Mouse (Mus musculus): Measurements from ENCODE around the gene Slc22a14.

Gene Slc22a14

DNA sequence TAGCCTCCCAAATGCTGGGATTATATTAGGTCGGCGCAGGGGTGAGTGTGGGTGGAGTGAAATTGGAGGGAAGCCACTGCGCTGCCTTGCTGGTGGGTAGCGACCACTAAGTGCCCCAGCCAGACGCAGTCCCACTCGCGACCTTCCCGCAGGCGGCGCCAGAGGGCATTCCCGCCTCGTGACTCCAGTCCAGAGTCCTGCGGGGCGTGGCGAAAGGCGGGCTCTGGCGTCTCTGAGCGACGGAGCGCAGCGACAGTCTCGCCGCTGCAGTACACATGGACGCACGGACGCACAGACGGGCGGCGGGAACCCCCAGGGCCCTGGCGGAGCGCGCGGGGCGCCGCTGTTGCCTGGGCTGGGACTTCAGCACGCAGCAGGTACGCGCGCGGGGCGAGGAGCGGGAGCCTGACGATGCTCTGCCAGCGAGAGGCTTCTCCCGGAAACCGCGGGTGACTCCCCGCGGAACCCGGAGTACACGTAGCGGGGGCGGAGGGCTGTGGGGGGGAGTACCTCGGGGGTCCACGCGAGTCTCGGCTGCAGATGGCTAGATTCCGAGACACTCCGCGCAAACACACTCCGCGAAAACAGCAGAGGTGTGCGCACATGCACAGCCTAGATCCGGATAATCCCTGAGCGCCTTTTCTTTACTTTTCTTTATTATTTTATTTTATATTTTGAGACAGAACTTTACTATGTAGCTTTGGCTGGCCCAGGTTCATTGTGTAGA, 7.9 kb downstream of the Slc22a14 start, which contains the start of gene Xylb:
Gene Xylb, plus strand, starts transcription at position 51 of the 727 bp plus-strand sequence.
- peak; percentile 86 for DNase-seq (ENCODE audit: low spot score)

DNA sequence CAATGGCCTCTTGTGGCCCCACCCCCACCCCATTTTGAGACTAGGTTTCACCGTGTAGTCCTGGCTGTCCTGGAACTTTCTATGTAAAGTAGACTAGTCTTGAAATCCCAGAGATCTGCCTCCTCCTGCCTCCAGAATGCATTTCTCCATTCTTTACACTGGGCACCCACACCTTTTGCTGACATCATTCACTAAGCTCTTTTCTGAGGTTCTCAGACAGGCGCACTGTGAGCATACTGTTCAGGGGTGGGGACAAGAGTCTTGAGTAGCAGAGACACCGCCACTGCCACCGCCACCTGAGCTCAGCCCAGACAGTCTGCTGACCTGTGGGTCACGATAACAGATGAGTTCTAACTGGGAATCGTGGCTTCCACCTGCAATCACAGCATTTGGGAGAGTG, 9.4 kb downstream of the Slc22a14 start:
- no peak for DNase-seq (ENCODE audit: low spot score)

DNA sequence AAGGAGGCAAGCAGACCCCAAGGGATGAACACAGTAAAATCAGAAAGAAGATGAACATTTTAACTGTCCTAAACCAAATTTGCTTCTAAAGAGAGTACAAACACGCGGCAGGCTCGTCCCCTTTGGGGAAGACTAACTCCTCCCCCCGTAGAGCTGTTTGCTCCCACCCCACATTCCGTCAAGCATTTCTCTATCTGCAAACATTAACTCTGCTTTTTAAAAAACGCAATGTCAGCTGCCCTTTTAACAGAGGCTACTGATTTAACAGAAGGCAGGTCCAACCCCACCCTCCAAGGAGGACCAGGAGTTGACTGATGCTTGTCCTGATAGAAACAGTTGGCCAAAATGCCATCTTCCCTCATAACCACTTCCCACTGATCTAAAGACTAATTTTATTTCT, 11.4 kb downstream of the Slc22a14 start:
- no peak for DNase-seq (ENCODE audit: low spot score)

DNA sequence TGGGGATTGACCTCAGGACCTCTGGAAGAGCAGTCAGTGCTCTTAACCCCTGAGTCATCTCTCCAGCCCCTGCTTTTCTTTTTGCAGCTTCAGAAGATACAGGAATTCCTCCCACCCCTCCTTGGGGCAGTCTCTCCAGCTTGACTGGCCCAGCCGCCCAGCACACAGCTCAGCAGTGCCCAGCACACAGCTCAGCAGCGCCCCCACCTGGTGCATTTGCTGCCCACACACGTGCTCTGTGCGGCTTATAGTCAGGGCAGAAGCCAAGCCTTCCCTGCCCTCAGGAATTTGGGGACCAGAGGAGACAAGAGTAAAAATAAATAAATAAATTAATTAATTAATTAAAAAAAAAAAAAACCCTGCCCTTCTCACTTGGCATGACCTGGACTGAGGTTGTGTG, 13.3 kb downstream of the Slc22a14 start:
- peak; percentile 65 for DNase-seq (ENCODE audit: low spot score)

DNA sequence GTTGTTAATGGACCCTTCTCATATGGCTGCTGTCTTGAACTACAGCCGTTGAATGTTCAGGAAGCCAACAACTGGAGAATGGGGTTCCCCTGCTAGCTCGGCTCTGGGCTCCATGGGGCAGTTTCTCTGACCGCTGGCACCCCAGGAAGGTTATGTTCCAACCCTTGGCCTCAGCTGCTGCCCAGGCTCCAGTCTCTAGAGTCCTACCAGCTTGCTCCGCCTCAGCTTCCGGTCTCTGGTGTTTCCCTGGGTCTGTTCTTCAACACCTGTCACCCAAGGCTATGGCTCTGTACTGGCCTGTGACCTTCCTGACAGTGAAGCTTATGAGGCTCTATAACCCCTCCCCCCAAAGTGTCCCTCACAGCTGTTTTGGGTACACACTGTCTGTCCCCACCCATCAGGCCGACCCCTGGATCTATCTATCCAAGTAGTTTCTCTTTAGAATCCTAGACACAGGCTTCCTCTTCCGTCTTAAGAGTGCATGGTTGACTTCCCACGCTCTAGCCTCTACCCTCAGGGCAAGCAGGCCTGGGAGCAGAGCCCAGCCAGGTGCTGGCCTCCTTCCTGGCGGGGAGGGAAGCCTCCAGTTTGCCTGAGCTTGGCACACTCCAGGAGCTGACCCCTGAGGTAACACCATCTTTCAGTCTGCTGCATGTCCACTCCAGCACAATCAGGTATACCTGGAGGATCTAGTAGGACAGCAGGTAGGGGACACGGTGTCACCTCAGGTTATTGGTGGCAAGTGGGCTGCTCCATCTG, 14.2 kb downstream of the Slc22a14 start:
- DNase-seq (ENCODE audit: low spot score): no peak

DNA sequence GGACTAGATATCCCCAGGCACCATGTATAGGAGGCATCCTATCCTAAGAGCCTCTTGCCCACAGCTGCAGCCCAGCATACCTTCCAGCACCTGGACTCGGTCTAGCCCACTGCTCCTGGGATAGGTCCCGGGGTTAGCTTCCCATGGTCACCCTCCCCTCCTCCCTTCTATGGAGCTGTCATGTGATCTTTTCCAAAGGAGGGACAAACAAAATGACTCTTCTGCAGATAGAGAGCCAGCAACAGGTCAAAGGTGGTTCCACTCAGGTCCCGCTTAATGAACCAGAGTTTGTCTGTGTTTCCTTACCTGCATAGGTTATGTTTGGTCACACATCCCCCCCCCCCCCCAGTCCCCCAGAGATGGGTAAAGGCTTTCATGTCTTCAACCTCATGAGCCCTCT, 14.8 kb downstream of the Slc22a14 start:
- DNase-seq (ENCODE audit: low spot score): no peak

DNA sequence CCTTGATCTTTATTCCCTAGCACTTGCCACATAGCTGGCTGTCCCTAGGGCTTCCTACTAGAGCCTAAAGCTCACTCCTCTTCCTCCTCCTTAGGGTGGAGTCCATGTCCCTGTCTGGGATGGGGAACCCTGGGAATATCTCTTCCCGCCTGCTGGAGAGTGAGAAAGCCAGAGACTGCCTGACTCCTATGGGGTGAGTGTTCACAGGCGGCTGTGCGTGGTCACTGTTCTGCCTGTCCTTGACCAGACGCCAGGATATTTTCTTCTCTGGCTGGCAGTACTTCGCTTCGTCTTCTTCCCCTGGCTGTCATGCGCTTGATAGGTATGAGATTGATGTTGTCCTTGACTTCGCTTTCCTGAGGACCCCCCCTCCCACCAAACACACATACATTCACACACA, 19.0 kb downstream of the Slc22a14 start:
- no peak for DNase-seq (ENCODE audit: low spot score)

DNA sequence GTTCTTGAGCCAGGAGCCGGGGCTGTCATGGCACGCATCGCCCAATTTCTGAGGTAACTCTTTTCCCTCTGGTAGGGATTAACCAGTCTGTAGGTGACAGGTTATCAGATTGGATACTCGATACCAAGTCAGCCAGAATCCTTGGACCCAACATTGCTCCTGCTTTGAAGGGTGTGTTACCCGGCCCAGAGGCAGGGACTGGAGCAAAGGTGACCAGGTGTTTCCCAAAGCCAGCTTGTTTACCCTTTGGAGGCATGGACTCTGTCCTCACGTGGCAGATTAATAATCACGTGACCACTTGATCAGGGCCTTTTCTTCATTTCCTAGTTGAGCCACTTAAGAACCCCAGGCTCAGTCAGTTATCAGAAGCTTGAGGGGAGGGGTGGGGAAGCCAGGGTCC, 22.6 kb downstream of the Slc22a14 start:
- DNase-seq (ENCODE audit: low spot score): no peak

DNA sequence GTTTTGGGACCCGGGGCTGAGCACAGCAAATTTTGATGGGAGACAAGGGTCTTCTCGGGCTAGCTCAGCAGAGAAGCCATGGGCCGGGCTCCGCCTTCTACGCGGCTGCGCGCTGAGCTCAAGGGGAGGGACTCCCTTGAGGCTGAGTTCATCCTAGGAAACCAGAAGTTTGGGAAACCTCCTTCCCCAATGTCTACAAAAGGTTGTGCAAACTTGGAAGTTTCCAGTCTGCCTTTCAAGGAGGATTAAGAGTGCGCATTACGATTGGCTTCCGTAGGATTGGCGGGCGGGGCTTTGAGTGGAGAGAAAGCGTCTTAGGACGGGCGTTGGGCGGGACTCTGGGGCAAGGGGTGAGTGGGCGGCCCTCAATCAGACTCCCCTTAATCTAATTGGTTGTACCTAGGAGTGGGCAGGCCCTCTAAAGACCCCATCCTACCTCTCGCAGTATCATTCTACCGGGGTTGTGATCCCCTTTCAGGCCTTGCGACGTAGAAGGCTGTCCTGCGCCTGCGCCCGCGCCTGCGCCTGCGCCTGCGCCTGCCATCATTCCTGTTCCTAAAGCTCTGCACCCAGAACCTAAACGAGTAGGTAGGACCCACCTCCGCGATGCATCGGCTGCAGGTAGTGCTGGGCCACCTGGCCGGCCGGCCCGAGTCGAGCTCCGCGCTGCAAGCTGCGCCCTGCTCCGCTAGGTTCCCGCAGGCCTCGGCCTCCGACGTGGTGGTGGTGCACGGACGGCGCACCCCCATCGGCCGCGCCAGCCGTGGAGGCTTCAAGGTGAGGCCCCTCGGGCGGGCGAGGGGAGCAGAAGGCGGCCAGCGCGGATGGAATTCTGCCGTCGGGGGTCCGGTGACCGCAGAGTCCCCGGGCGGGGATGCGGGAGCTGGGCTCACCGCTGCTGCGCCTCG, 24.2 kb downstream of the Slc22a14 start, which contains the start of gene Myd88:
Gene Myd88, minus strand, starts transcription at position 503 of the 908 bp plus-strand sequence.
- DNase-seq (ENCODE audit: low spot score): peak; percentile 94

DNA sequence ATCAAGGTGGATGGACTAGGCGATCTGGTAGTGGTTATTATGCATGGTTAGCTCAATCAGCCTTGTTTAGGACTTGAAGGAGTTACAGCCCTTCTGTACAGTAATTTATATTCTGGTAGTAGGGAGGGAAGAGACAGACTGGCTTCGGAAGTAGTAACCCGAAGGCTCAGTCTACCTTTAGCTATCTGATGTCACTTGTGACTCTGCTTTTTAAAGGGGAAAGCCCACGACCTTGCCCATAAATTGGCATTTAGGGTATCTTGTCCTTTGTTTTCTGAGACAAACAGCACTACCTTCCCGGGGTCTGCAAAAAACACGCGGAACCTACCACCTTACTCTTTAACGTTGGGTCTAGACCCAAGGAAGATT, 25.2 kb downstream of the Slc22a14 start:
- DNase-seq (ENCODE audit: low spot score): no peak

DNA sequence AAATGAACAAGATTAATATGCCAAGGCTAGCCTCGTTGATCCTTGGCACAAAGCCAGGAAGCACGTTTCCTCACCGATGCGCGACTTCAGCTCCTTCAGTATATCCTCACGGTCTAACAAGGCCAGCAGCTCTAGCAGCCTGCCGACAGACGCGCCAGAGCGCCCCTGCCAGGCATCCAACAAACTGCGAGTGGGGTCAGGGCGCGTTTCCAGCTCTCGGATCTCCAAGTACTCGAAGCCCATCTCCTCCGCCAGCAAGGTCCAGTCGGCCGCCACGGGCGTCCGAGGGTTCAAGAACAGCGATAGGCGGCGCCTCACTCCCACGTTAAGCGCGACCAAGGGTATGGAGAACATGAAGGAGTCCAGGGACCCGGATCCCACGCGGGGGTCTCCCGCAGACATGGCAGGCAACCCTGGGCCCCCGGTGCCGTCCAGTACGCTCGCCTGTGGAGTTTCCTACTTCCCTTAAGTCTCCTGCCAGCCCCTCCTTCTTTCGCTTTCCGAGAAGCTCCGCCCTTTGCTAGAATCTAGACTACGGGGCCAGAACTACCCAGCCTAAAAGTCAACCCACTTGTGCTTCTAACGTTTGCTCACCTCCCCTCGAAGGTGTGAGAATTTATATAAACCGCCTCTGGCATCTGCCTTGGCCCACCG, 25.7 kb downstream of the Slc22a14 start, which contains the start of gene Acaa1a:
Gene Acaa1a, plus strand, starts transcription at position 119 of the 654 bp plus-strand sequence.
- DNase-seq (ENCODE audit: low spot score): peak; percentile 63

DNA sequence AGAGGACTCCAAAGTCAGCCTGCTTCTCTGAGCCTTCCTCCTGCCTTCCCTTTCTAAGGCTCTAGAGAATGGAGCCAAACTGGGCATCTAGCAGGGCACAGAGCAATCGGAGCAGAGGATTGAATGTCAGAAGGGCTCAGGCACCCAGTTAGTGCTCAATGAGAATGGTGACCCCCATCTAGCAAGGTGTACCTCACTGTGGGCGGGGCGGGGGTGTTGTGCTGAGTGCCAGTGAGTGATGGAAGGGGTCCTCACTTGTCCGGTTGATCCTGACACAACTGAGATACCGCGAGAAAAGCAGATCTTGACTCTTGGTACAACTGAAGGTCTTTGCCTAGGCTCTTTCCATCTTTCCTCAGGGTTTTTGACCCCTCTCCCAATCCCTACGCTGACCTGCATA, 26.2 kb downstream of the Slc22a14 start:
- no peak for DNase-seq (ENCODE audit: low spot score)

DNA sequence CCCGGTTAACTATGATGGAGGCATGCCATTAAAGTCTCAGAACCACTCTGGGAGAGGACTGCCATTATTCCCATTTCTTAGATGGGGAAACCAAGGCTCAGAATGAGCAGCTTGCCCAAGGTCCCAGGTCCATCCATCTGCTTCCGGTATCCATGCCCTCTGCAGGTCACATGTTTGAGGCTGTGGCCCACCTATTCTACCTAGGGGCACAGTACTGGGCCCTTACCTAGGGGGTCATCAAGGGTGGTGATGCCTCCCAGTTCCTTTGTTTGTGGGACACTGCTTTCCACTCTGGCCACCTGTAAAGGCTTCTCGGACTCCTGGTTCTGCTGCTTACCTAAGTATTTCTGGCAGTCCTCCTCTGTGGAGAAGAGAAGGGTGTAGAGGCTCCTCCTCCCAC, 27.0 kb downstream of the Slc22a14 start:
- no peak for DNase-seq (ENCODE audit: low spot score)

DNA sequence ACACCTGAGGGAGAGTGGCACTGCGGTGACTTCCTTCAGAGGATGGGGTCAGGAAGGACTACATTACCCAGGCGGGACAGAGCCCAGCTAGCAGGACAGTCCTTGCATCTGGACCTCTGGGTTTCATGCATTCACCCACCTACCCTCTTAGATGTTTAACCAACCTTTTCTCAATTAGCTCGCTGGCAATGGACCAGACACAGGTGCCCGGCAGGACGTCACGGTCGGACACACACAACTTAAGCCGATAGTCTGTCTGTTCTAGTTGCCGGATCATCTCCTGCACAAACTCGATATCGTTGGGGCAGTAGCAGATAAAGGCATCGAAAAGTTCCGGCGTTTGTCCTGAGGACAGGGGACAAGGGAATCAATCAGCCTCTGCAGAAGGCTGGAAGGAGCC, 27.5 kb downstream of the Slc22a14 start:
- DNase-seq (ENCODE audit: low spot score): no peak

DNA sequence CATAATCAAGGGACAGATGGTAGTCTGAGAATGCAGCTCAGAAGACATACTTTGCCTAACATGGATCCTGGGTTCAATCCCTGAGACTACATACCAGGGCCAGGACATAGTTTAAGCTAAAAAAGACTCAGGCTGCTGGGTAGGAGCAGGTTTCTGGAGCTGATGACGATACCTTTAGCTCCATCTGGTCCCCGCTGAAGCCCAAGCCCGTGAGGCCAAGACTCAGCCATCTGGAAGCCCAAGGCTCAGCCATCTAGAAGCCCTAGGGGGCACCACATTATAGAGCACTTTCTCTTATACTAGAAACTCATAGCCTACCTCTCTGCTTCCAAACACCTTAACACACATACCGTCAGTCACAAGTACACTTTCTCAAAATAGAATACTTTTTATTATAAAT, 29.8 kb downstream of the Slc22a14 start:
- DNase-seq (ENCODE audit: low spot score): no peak

DNA sequence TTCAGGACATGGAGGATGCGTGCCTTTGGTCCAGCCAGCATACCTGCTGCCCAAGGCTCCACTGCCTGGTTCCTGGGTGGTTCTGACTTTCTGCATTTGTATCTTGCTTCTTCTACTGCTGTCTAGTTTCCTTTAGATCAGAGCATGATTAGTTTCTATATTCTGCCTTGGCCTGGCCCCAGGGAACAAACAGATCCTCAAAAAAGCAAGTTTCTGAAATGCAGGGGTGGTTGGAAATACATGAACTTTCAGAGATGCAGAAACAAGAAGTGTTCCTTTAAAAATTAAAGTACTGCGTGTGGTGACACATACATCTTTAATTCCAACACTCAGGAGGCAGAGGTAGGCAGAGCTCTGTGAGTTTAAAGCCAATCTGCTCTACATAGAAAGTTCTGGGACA, 30.5 kb downstream of the Slc22a14 start:
- no peak for DNase-seq (ENCODE audit: low spot score)

DNA sequence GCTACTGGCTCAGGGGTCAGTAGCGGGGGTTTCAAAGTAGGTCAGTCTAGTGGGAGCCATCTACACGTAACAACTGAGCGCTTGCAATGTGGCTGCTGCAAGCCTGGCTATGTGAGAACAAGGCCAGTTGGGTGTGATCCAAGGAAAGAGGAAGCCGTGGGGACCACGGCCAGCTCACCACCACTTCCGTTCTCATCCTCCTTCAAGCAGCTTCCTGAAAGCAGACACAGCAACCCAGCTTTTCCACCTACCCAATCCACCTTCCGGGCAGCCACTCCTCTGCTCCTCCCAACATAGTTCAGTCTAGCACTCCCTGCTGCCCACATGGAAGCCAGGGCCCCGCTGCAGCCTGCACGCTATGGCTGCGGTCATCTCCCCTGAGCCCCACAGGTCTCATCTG, 31.0 kb downstream of the Slc22a14 start:
- no peak for DNase-seq (ENCODE audit: low spot score)

DNA sequence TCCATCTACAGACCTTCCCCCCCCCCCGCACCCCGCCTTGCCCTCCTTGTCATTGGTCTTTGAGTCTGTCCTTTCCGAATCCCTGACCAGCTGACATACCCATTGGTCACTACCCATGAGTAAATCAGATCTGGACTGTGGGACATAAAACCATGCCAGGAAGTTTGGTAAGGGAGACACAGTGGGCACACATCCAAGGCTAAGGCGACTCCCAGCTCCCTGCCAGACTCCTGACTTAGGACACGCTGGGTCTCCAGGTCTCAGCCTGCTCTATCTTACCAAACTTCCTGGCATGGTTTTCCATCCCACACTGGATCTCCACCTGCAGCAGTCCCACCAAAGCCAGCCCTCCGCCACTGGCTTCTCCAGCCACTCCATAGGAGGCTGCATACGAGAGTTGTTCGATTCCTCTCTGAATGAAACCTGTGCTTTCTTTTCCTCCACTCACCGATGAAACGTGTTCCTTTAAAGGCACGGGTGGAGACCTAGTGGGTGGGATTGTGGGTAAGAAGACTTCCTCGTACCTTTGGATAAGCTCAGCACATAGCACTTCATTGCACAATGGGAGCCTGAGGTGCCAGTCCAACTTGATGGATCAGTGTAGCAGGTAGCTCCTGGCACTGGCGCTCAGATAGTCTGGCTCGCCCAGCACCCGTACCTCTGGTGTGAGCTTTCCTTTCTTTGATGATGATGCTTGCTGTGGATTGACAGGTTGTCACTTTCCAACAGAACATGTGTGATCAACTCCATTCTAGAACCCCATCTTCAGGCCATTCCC, 35.0 kb downstream of the Slc22a14 start:
- DNase-seq (ENCODE audit: low spot score): no peak

DNA sequence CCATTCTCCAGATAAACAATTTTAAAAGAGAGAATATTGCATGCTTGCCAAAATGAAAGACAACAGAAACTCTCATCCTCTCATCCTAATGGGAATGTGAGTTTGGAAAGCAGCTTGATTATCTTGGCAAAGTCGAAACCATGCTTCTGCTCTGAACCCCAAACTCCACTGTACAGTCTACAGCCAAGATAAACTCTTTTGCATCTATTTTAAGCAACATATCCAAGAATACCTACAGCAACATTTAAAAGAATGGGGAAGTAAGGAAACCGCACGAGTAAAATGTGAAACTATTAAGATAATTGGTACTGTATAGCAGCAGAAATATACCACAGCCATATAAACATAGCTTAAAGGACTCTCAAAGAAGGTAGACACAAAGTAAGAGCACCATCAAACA, 36.9 kb downstream of the Slc22a14 start:
- DNase-seq (ENCODE audit: low spot score): no peak

DNA sequence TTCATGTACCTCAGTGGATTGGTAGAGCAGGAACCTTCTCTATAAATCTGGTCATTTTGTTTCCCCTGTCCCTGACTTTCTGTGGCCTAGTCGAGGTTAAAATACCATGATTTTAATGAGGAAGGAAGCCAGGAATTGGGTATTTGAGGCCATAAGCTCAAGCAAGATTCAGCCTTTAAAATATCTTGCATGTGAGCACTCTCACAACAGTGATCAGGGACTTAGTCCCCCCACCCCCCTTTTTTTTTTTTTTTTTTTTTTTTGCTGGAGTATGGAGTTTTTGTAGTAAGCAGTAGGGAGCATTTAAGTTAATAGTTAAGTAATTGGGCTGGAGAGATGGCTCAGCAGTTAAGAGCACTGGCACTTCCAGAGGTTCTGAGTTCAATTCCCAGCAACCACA, 41.2 kb downstream of the Slc22a14 start:
- no peak for DNase-seq (ENCODE audit: low spot score)

DNA sequence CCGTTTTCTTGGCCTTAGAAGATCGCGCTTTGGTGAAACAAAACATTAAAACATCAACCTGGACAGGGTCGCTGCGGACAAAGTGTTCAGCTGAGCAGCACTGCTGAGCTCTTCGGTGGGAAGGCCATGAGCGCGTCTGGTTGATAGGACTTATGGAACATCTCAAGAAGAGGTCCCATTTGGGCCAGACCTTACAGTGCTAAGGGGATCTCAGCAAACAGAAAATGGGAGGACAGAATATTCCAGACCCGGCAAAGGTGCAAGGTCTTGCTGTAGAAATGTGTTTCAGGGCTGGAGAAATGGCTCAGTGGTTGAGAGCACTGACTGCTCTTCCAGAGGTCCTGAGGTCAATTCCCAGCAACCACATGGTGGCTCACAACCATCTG, 42.1 kb downstream of the Slc22a14 start:
- no peak for DNase-seq (ENCODE audit: low spot score)

Data from testis, postnatal 14 days (tissue).